Mouse (Mus musculus) embryonic facial prominence, embryonic 15.5 days (tissue): ENCODE data around the gene P2ry4. TPM values are rescaled to one million over a fixed set of nuclear protein-coding genes. Genes with fewer than 3 reads are reported as not detected.

ENCODE experiments used
- ATAC-seq: fragments of 200-750 bp; cut with Nextera tagmentation; 2 replicates; pipeline ENCODE4 v1.8.0; 2017; ENCODE audit warnings: low read depth, moderate TSS enrichment; ENCODE audit not compliant: insufficient number of reproducible peaks, low FRiP score, low TSS enrichment
- H3K27ac ChIP-seq: fragments of 300-500 bp; sonication (generic); replicated peaks from 2 replicates; pipeline ENCODE4 v1.5.1; 2015; ENCODE audit warnings: mild to moderate bottlenecking, inconsistent platforms
- H3K27me3 ChIP-seq: fragments of 300-500 bp; sonication (generic); 2 replicates; pipeline ENCODE4 v1.6.1; 2015; ENCODE audit warnings: inconsistent platforms
- H3K36me3 ChIP-seq: fragments of 300-500 bp; sonication (generic); 2 replicates; pipeline ENCODE4 v1.6.1; 2015; ENCODE audit warnings: mild to moderate bottlenecking, inconsistent platforms
- H3K4me1 ChIP-seq: fragments of 300-500 bp; sonication (generic); 2 replicates; pipeline ENCODE4 v1.6.1; 2015; ENCODE audit warnings: inconsistent platforms
- H3K4me2 ChIP-seq: fragments of 300-500 bp; sonication (generic); replicated peaks from 2 replicates; pipeline ENCODE4 v1.6.1; 2015; ENCODE audit warnings: mild to moderate bottlenecking, inconsistent platforms
- H3K4me3 ChIP-seq: fragments of 300-500 bp; sonication (generic); replicated peaks from 2 replicates; pipeline ENCODE4 v1.5.1; 2015; ENCODE audit warnings: mild to moderate bottlenecking, inconsistent platforms
- H3K9ac ChIP-seq: fragments of 300-500 bp; sonication (generic); 2 replicates; pipeline ENCODE4 v1.6.1; 2015; ENCODE audit warnings: inconsistent platforms
- H3K9me3 ChIP-seq: fragments of 300-500 bp; sonication (generic); replicated peaks from 2 replicates; pipeline ENCODE4 v1.6.1; 2016; ENCODE audit warnings: inconsistent platforms
- WGBS: fragments of 180-500 bp; shearing (Covaris S2); methylation state at CpG from one replicate; pipeline ENCODE4 v1.1.7; 2015; 5-methylcytosine and 5-hydroxymethylcytosine counted together
- polyA plus RNA-seq: library from polyadenylated mRNA; unstranded; fragments of >200 nt; fragmentation: Nextera tagmentation; extraction: Ambion mirVana; gene quantifications from 2 replicates; pipeline ENCODE4 v1.2.1, GENCODE M21; 2015

P2ry4 gene
- polyA plus RNA-seq, 1 experiment from 2014 or later, result 1.2 TPM

DNA sequence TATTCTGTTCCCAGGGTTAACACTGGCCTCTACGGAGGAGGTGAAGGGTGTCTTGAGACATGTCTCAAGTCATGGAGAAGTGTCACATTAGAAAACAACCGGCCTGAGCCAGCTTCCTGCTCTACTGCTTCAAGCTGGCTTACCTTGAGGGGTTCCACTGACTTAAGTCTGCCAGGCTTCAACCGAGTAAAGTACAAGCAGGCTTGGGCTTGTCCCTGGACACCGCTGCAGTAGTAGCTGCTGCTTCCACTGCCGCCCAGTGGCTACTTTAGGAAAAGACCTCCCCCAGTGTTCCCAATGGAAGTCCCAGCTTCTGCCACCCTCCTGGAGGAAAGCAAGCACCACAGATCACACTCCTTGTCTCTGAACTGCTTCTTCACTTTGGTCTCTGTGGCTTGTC lies 2.8 kb upstream of the P2ry4 start:
- no peak overlapping the region for H3K4me3 ChIP-seq
- H3K27ac ChIP-seq, result no peak overlapping the region
- no peak for ATAC-seq
- no peak overlapping the region for H3K4me2 ChIP-seq
- H3K9me3 ChIP-seq, result no peaks in the 10 kb centered on the region
- no peak overlapping the region for H3K9ac ChIP-seq
- WGBS, result 15% methylated on average over 5 of the region's 5 CpGs
- no peaks in the 10 kb centered on the region for H3K4me1 ChIP-seq
- peaks cover 14% of the 10 kb centered on the region for H3K27me3 ChIP-seq
- no peaks in the 10 kb centered on the region for H3K36me3 ChIP-seq

GRCm38 (mm10) chrX:100571951-100572350 lies 22.7 kb downstream of the P2ry4 start, which contains the start of gene Awat1:
TSS of gene Awat1 (plus strand) at chrX:100572251.
- Histone ChIP-seq H3K4me2 (no peak within 1 kb of the TSS), H3K4me3 (no peak within 1 kb of the TSS), H3K27ac (no peak within 1 kb of the TSS), H3K27me3 (peaks cover 5% of the 10 kb centered on the region), H3K4me1 (no peaks in the 10 kb centered on the region), H3K9ac (no peak within 1 kb of the TSS), H3K9me3 (no peaks in the 10 kb centered on the region), H3K36me3 (no peaks in the 10 kb centered on the region)
- ATAC-seq, result no peak
- WGBS, result 79% methylated on average over 1 of the region's 1 CpGs

- Histone ChIP-seq H3K4me3 (no peak overlapping the region), H3K27me3 (no peaks in the 10 kb centered on the region), H3K4me1 (no peaks in the 10 kb centered on the region), H3K9me3 (no peaks in the 10 kb centered on the region), H3K36me3 (no peaks in the 10 kb centered on the region), H3K4me2 (no peak overlapping the region), H3K9ac (no peak overlapping the region), H3K27ac (no peak overlapping the region)
- 86% methylated on average over 3 of the region's 3 CpGs for WGBS
- no peak for ATAC-seq
Measured at GRCm38 (mm10) chrX:100565696-100566095, 29.0 kb downstream of the P2ry4 start.

- Histone ChIP-seq H3K4me1 (no peaks in the 10 kb centered on the region), H3K27me3 (0 out of 2 replicates have a peak, but pooled peaks cover 7% of the 10 kb centered on the region), H3K27ac (no peak overlapping the region), H3K9me3 (no peaks in the 10 kb centered on the region), H3K36me3 (no peaks in the 10 kb centered on the region), H3K4me3 (no peak overlapping the region), H3K9ac (no peak overlapping the region), H3K4me2 (no peak overlapping the region)
- no peak for ATAC-seq
- WGBS, result 82% methylated on average over 3 of the region's 3 CpGs
Measured at GRCm38 (mm10) chrX:100556026-100556425, 38.6 kb downstream of the P2ry4 start.

Other genes starting within 250 kb of the P2ry4 start
- gene Otud6a, start 165.9 kb downstream of the P2ry4 start, polyA plus RNA-seq, result not detected in 2 replicates
- 0.80 and 0.88 TPM in 2 replicates for gene Awat2, start 152.2 kb downstream of the P2ry4 start, polyA plus RNA-seq
- gene Igbp1, start 100.6 kb downstream of the P2ry4 start, polyA plus RNA-seq, result 36.2 and 38.3 TPM in 2 replicates
- gene Dgat2l6, start 70.0 kb downstream of the P2ry4 start, polyA plus RNA-seq, result not detected in 2 replicates
- gene Awat1, start 22.6 kb downstream of the P2ry4 start, polyA plus RNA-seq, result 0.51 TPM in 1 of 2 replicates, not detected in the other
- gene Arr3, start 10.6 kb upstream of the P2ry4 start, polyA plus RNA-seq, result not detected in 2 replicates
- 19.6 and 21.2 TPM in 2 replicates for gene Kif4, start 30.9 kb upstream of the P2ry4 start, polyA plus RNA-seq
- gene Pdzd11, start 31.7 kb upstream of the P2ry4 start, polyA plus RNA-seq, result 106 and 116 TPM in 2 replicates
- 15.1 and 15.8 TPM in 2 replicates for gene Gdpd2, start 135.0 kb upstream of the P2ry4 start, polyA plus RNA-seq
- 3.6 and 4.8 TPM in 2 replicates for gene Dlg3, start 172.9 kb upstream of the P2ry4 start, polyA plus RNA-seq